Mouse (Mus musculus) small intestine, adult 2 months (tissue): Measurements from ENCODE around the gene Sytl3.
"Not testable (repeated sequence)": the region's sequence is repeated elsewhere in the genome, so short reads cannot be mapped to it uniquely, and the experiment has no call there.

Experiments
- CTCF ChIP-seq: fragments of 200-500 bp; IDR thresholded peaks from 2 replicates; pipeline ENCODE4 v1.5.1; 2012; ENCODE audit warnings: low read depth, mild to moderate bottlenecking, control low read depth, inconsistent platforms, low read length, moderate library complexity, mixed read lengths; ENCODE audit not compliant: insufficient replicate concordance, insufficient read length; ENCODE audit errors: extremely low read depth
- POLR2A ChIP-seq: fragments of 200-500 bp; IDR thresholded peaks from 2 replicates; pipeline ENCODE4 v1.6.1; 2012; ENCODE audit warnings: low read depth, mild to moderate bottlenecking, control low read depth, inconsistent platforms, low read length, moderate library complexity

DNA sequence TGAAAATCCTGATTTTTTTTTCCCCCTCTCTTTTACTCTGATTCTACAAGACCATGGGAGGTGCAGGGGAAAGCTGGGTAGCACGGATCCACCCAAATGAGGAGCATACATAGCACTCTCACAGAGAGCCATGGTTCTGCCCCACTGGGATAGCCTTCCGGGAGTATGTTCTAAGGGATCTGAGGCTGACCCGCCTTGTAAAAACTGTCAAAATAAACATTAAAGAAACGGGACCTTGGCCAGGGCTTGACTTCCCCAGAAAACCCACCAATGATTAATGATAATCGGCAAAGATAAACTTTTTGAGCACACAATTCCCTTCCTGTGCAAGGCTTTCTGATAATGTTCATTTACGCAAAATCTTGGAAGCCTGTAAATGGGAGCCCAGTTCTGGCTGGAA lies 1.7 kb downstream of the Sytl3 start:
- TF ChIP-seq CTCF, POLR2A: not testable (repeated sequence)
